Mouse (Mus musculus) CH12.LX (cell line): ENCODE data around the gene Fshr. TPM values are rescaled to one million over a fixed set of nuclear protein-coding genes. Genes with fewer than 3 reads are reported as not detected.

Source experiments
- DNase-seq: peaks from one replicate; pipeline ENCODE4 v3.0.0-alpha.2; 2013; ENCODE audit errors: extremely low read depth
- H3K27ac ChIP-seq: 2 replicates; pipeline ENCODE4 v1.5.1; 2012; ENCODE audit warnings: low read depth, mild to moderate bottlenecking, control low read depth, moderate library complexity; ENCODE audit not compliant: insufficient read depth
- H3K27me3 ChIP-seq: replicated peaks from 2 replicates; pipeline ENCODE3; 2012; ENCODE audit warnings: inconsistent platforms
- H3K36me3 ChIP-seq, 2 experiments: replicated peaks in 1 of 2; 2 replicates each; pipeline versions ENCODE3 to v1.6.1; 2012; ENCODE audit warnings: inconsistent platforms in 1 of 2, low read length in 1 of 2, mild to moderate bottlenecking in 1 of 2, mixed read lengths in 1 of 2, moderate library complexity in 1 of 2; ENCODE audit not compliant: control insufficient read depth in 1 of 2, insufficient read depth in 1 of 2
- H3K4me1 ChIP-seq, 2 experiments: 2 replicates each; pipeline ENCODE4 v1.6.1; 2012; ENCODE audit warnings: inconsistent platforms in 1 of 2, moderate library complexity in 1 of 2; ENCODE audit not compliant: insufficient read depth in 2 of 2, control insufficient read depth in 1 of 2
- H3K4me2 ChIP-seq: 2 replicates; pipeline ENCODE4 v1.6.1; 2012; ENCODE audit warnings: low read depth, mild to moderate bottlenecking, control low read depth; ENCODE audit not compliant: poor library complexity, insufficient read depth, severe bottlenecking
- H3K4me3 ChIP-seq, 3 experiments: fragments of 150-350 bp in 1 of 3; sonication (generic) in 1 of 3; replicated peaks in 1 of 3; 2 replicates each; pipeline versions ENCODE3 to v1.5.1; 2011 to 2012; ENCODE audit warnings: low read depth in 2 of 3, low read length in 2 of 3, mild to moderate bottlenecking in 2 of 3, moderate library complexity in 2 of 3, control low read depth in 1 of 3, improper control_type of control experiment in 1 of 3, inconsistent platforms in 1 of 3, mixed read lengths in 1 of 3; ENCODE audit not compliant: poor library complexity in 1 of 3
- H3K79me2 ChIP-seq: replicated peaks from 2 replicates; pipeline ENCODE4 v1.6.1; 2012; ENCODE audit warnings: mild to moderate bottlenecking, moderate library complexity; ENCODE audit not compliant: control insufficient read depth, poor library complexity, insufficient read depth, severe bottlenecking; ENCODE audit errors: extremely low read depth
- H3K9ac ChIP-seq: 2 replicates; pipeline ENCODE4 v1.6.1; 2012; ENCODE audit warnings: low read depth, mild to moderate bottlenecking, control low read depth, moderate library complexity; ENCODE audit not compliant: insufficient read depth
- H3K9me3 ChIP-seq: replicated peaks from 2 replicates; pipeline ENCODE3; 2012; ENCODE audit warnings: low read length, inconsistent platforms, mixed read lengths
- CHD1 ChIP-seq: IDR thresholded peaks from 2 replicates; pipeline ENCODE4 v1.6.1; 2012; ENCODE audit warnings: low read depth, low read length, improper control_type of control experiment, inconsistent platforms
- E2F4 ChIP-seq: IDR thresholded peaks from 2 replicates; pipeline ENCODE4 v1.6.1; 2011; ENCODE audit warnings: low read depth, low read length, improper control_type of control experiment; ENCODE audit not compliant: insufficient replicate concordance
- ELF1 ChIP-seq: IDR thresholded peaks from 2 replicates; pipeline ENCODE4 v1.6.1; 2014; ENCODE audit warnings: low read depth, mild to moderate bottlenecking, inconsistent platforms, low read length, improper control_type of control experiment
- ETS1 ChIP-seq: conservative IDR thresholded peaks from 2 replicates; pipeline ENCODE4 v1.6.1; 2012; ENCODE audit warnings: low read depth, mild to moderate bottlenecking, inconsistent platforms, low read length, improper control_type of control experiment, moderate library complexity
- HCFC1 ChIP-seq: IDR thresholded peaks from 2 replicates; pipeline ENCODE4 v1.6.1; 2012; ENCODE audit warnings: low read depth, mild to moderate bottlenecking, inconsistent platforms, low read length, improper control_type of control experiment
- JUND ChIP-seq: conservative IDR thresholded peaks from 2 replicates; pipeline ENCODE4 v1.6.1; 2011; ENCODE audit warnings: low read depth, low read length, improper control_type of control experiment
- MAX ChIP-seq: IDR thresholded peaks from 2 replicates; pipeline ENCODE4 v1.6.1; 2011; ENCODE audit warnings: low read length, improper control_type of control experiment
- MAZ ChIP-seq: IDR thresholded peaks from 2 replicates; pipeline ENCODE4 v1.6.1; 2012; ENCODE audit warnings: low read depth, mild to moderate bottlenecking, inconsistent platforms, low read length, improper control_type of control experiment, moderate library complexity
- MXI1 ChIP-seq: IDR thresholded peaks from 2 replicates; pipeline ENCODE4 v1.6.1; 2011; ENCODE audit warnings: mild to moderate bottlenecking, low read depth, low read length, improper control_type of control experiment
- MYC ChIP-seq: IDR thresholded peaks from 2 replicates; pipeline ENCODE4 v1.6.1; 2011; ENCODE audit warnings: low read depth, mild to moderate bottlenecking, improper control_type of control experiment, low read length
- NELFE ChIP-seq: IDR thresholded peaks from 2 replicates; pipeline ENCODE4 v1.6.1; 2011; ENCODE audit warnings: low read depth, low read length, improper control_type of control experiment
- POLR2A ChIP-seq: IDR thresholded peaks from 2 replicates; pipeline ENCODE4 v1.6.1; 2011; ENCODE audit warnings: low read depth, mild to moderate bottlenecking, improper control_type of control experiment, low read length
- RAD21 ChIP-seq: IDR thresholded peaks from 2 replicates; pipeline ENCODE4 v1.6.1; 2011; ENCODE audit warnings: low read depth, mild to moderate bottlenecking, low read length, improper control_type of control experiment, moderate library complexity
- RCOR1 ChIP-seq: conservative IDR thresholded peaks from 2 replicates; pipeline ENCODE4 v1.6.1; 2012; ENCODE audit warnings: low read depth, mild to moderate bottlenecking, inconsistent platforms, low read length, improper control_type of control experiment
- SIN3A ChIP-seq: IDR thresholded peaks from 2 replicates; pipeline ENCODE4 v1.6.1; 2012; ENCODE audit warnings: low read length, improper control_type of control experiment, inconsistent platforms
- SMC3 ChIP-seq: IDR thresholded peaks from 2 replicates; pipeline ENCODE4 v1.6.1; 2011; ENCODE audit warnings: low read depth, low read length, improper control_type of control experiment
- TBP ChIP-seq: conservative IDR thresholded peaks from 2 replicates; pipeline ENCODE4 v1.6.1; 2011; ENCODE audit warnings: low read depth, low read length, improper control_type of control experiment
- TCF12 ChIP-seq: IDR thresholded peaks from 2 replicates; pipeline ENCODE4 v1.6.1; 2014; ENCODE audit warnings: low read depth, mild to moderate bottlenecking, inconsistent platforms, low read length, improper control_type of control experiment
- USF1 ChIP-seq: IDR thresholded peaks from 2 replicates; pipeline ENCODE4 v1.6.1; 2014; ENCODE audit warnings: low read depth, mild to moderate bottlenecking, inconsistent platforms, low read length, improper control_type of control experiment
- USF2 ChIP-seq: conservative IDR thresholded peaks from 2 replicates; pipeline ENCODE4 v1.6.1; 2011; ENCODE audit warnings: low read depth, low read length, improper control_type of control experiment
- ZC3H11A ChIP-seq: IDR thresholded peaks from 2 replicates; pipeline ENCODE4 v1.6.1; 2012; ENCODE audit warnings: low read depth, mild to moderate bottlenecking, inconsistent platforms, low read length, improper control_type of control experiment
- ZMIZ1 ChIP-seq: IDR thresholded peaks from 2 replicates; pipeline ENCODE4 v1.6.1; 2012; ENCODE audit warnings: low read depth, mild to moderate bottlenecking, inconsistent platforms, low read length, improper control_type of control experiment
- dilution Hi-C: fragments of 300-500 bp; cut with MboI; formaldehyde crosslinking; loops from 2 replicates; pipeline ENCODE4 v1.14.3; 2020; ENCODE audit warnings: low sequenced_read_pairs; ENCODE audit not compliant: extremely low pct_unique_long_range_greater_than_20kb, extremely low pct_ligation_motif_present
- in situ Hi-C: fragments of 300-500 bp; cut with MboI; formaldehyde crosslinking; loops from 3 replicates; pipeline ENCODE4 v1.14.3; 2019; ENCODE audit warnings: low sequenced_read_pairs, low pct_ligation_motif_present, low pct_unique_long_range_greater_than_20kb, mixed read lengths
- polyA plus RNA-seq: library from polyadenylated mRNA; unstranded; fragments of >175 nt; gene quantifications from 2 replicates; pipeline ENCODE4 v1.2.1, GENCODE M21; 2012; ENCODE audit warnings: low read depth; ENCODE audit not compliant: insufficient read length
- total RNA-seq, 2 experiments: library from RNA; depleted of rRNA; stranded (reverse); fragments of 300-350 nt in 1 of 2; fragments of >200 nt in 1 of 2; gene quantifications; 2 replicates each; pipeline ENCODE4 v1.2.3; 2012 to 2014

The Fshr gene
- total and polyA plus RNA-seq, 3 experiments = not detected

- H3K79me2 ChIP-seq = no peaks in the 10 kb centered on the region
- H3K4me3 ChIP-seq = no peak overlapping the region
- no peaks in the 10 kb centered on the region for H3K36me3 ChIP-seq
- H3K4me1 ChIP-seq = no peaks in the 10 kb centered on the region
- no peak overlapping the region for H3K27ac ChIP-seq
- no peaks in the 10 kb centered on the region for H3K9me3 ChIP-seq
- no peak overlapping the region for H3K4me2 ChIP-seq
- DNase-seq = no peak
- TF ChIP-seq RAD21 (no peak), RCOR1 (no peak), SIN3A (no peak), SMC3 (no peak), TBP (no peak), MYC (no peak), USF1 (no peak)
- dilution Hi-C loops (no loop called here), in situ Hi-C loops (no loop called here)
- H3K9ac ChIP-seq = no peak overlapping the region
- H3K27me3 ChIP-seq = no peaks in the 10 kb centered on the region
Measured at GRCm38 (mm10) chr17:88980708-88981355, 219.6 kb downstream of the Fshr start.

- H3K36me3 ChIP-seq = no peaks in the 10 kb centered on the region
- TF ChIP-seq ZMIZ1 = no peak
- TF ChIP-seq E2F4 = no peak
- TF ChIP-seq CHD1 = no peak
- no peak for TF ChIP-seq HCFC1
- no peak for TF ChIP-seq TCF12
- no peak for TF ChIP-seq MXI1
- TF ChIP-seq ELF1 = no peak
- no peak for TF ChIP-seq ZC3H11A
- TF ChIP-seq ETS1 = no peak
- no peak for TF ChIP-seq JUND
- no peak for TF ChIP-seq NELFE
- no peak for TF ChIP-seq MAX
- TF ChIP-seq MAZ = no peak
- no peak for TF ChIP-seq USF2
- no peak for TF ChIP-seq MYC
- no peak for TF ChIP-seq POLR2A
- dilution Hi-C loops (no loop called here), in situ Hi-C loops (no loop called here)
- H3K27me3 ChIP-seq = no peaks in the 10 kb centered on the region
- H3K4me3 ChIP-seq = no peak overlapping the region
- no peaks in the 10 kb centered on the region for H3K4me1 ChIP-seq
- no peak overlapping the region for H3K4me2 ChIP-seq
- H3K9me3 ChIP-seq = no peaks in the 10 kb centered on the region
- no peak overlapping the region; the same call in 1 of the 2 replicates for H3K27ac ChIP-seq
- DNase-seq = no peak
- no peaks in the 10 kb centered on the region for H3K79me2 ChIP-seq
- H3K9ac ChIP-seq = no peak overlapping the region
Measured at GRCm38 (mm10) chr17:88974538-88974937, 225.9 kb downstream of the Fshr start.
